Mouse (Mus musculus): ENCODE results near the gene Gm45716.
"Not testable (repeated sequence)": the region's sequence is repeated elsewhere in the genome, so short reads cannot be mapped to it uniquely, and the experiment has no call there.

Gene Gm45716

DNA sequence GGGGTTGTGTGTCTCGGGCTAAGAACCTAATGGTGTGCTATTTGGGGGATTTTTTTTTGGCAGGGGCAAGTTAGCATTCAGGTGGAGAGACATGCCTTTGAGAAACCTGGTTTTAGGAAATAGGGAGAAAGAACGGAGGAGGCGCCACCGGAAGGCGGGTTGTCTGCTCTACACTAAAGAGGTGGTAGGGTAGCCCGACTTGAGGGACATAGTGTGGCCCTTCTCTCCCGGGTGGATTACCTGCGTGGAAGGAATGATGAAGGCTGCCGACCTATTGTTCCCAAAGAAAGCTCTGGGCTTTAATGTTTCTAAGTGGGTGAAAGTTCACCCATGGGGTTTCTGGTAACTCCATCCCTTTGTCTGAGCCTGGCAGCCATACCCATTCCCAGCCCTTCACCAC, 62.7 kb downstream of the Gm45716 start:
- no peak for DNase-seq (ENCODE audit: low read depth)

- no peak for DNase-seq (ENCODE audit: low read depth)
These were observed 63.2 kb downstream of the Gm45716 start for GRCm38 (mm10) chr11:90250730-90251129.

DNA sequence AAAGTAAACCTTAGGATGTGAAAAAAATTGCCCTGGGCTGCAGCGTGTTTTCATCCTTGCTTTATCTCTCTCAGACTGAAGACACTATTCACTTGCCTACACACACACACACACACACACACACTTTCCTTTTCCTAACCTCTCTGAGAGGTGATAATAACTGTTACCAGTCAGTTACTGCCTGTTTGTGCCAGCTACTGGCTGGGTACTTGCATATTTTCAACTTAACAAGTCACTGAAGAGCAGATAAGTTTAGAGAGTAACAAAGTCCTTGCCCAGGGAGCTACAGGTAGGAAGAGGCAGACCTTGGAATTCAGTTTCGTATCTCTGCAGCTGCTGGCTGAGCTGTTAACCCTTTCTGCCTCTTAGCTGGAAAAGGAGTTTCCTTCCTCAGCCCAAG, 64.4 kb downstream of the Gm45716 start:
- no peak for DNase-seq (ENCODE audit: low read depth)

DNA sequence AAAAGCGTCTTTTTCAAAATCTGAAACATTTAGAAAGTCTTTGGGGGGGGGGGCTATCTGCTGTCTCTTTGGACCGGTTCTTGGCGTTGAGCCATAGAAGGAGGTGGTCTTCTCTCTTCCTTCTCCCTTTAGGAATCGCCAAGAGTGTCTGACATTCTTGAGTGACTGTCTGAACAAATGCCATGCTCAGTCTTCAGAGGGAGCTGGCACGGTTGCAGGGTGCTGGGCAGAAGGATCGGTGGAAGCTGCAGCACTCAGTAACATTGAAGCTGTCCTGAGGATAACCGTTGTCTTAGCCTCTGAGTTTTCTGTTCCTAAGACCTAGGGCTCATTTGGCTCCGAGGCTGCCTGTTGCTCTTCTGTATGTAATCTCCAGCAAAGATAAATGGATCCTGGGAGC, 64.9 kb downstream of the Gm45716 start:
- no peak for DNase-seq (ENCODE audit: low read depth)

DNA sequence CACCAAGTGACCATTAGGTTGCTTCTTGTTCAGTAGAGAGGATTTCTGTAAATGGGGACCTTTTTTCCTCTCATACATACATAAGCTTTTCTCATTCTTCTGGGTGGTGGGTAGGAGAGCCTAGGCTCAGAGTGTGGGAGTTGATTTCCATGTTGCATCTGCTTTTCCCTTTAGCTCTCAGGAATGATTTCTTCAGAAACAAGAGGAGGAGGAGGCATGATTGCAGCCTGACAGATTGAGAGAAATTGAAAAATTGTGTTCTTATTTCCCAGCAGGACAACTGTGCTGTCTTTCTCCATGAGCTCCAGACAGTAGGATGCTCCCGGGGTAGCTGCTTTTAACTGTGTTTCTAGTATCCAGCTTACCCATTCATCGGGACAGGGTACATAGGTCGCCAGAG, 67.1 kb downstream of the Gm45716 start:
- no peak for DNase-seq (ENCODE audit: low read depth)

DNA sequence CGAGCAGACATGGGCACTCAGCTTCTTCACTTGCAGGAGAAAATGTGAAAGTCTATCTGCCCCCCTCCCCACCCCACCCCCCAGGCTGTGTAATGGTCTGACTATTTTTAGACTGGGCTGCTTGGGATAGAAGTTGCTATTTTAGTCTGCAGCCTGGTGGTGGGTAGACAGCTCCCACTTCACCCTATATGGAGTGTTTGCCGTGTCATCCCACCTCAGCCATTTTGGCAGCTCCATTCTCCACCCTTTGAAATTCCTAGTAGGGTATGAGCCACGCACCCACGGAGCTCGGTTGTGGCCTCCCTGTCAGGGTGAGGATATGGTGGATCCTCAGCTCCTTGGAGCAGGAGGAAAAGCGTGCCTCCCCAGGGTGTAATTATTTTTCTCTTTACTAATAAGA, 68.2 kb downstream of the Gm45716 start:
- no peak for DNase-seq (ENCODE audit: low read depth)

- no peak for DNase-seq (ENCODE audit: low read depth)
These were observed 69.5 kb downstream of the Gm45716 start for GRCm38 (mm10) chr11:90256833-90257525.

- no peak for DNase-seq (ENCODE audit: low read depth)
These were observed 70.9 kb downstream of the Gm45716 start for GRCm38 (mm10) chr11:90258321-90258927.

DNA sequence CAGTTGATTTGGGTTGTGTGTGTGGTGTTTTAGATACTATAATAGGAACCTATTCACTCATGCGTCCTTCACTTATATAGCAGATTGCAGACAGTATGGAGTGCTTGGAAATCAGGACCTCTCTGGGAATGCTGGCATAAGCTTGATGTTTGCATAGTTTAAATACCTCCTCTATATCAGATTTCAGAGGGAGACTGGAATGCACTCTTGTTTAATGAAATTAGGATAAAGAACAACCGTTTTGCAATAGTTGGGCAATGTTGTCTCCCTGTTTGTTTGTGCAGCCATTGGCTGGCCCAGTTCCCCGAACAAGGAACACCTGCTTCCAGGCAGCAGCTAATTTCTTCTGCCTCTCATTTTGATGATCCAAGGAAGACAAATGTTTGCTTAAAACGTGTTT, 71.6 kb downstream of the Gm45716 start:
- DNase-seq (ENCODE audit: low read depth) = no peak

DNA sequence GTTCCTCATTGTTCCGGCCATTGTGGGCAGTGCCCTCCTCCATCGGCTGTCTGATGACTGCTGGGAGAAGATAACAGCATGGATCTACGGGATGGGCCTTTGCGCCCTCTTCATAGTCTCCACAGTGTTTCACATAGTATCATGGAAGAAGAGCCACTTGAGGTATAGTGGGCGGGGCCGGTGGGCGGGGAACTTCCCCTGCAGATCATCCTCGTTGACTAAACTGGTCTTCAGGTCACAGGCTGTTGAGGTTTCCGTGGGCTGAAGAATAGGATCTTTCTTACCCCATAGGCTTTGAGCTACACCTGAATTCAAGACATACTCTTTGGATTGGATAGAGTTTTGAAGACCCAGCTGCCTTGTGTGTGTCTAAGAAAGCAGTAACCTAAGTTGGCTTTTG, 72.3 kb downstream of the Gm45716 start:
- DNase-seq (ENCODE audit: low read depth) = no peak

DNA sequence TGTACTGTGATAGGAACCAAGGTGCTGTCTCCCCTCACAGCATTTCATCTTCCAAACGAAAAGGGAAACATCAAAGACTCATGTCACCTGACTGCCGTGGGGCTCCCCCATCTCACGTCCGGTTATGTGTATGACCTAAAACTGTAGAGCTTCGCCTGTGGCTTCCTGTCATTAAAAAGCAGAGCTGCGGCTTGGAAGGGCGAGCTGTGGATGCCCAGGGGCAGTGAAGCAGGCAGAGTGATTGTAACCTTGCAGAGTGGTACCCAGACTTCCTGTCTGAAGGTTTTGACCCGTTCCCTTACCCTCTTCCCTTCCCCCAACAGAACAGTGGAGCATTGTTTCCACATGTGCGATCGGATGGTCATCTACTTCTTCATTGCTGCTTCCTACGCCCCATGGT, 76.7 kb downstream of the Gm45716 start:
- no peak for DNase-seq (ENCODE audit: low read depth)

- no peak for DNase-seq (ENCODE audit: low read depth)
These were observed 78.1 kb downstream of the Gm45716 start for GRCm38 (mm10) chr11:90265581-90265980.

- DNase-seq (ENCODE audit: low read depth) = no peak
These were observed 81.5 kb downstream of the Gm45716 start for GRCm38 (mm10) chr11:90268934-90269333.

DNA sequence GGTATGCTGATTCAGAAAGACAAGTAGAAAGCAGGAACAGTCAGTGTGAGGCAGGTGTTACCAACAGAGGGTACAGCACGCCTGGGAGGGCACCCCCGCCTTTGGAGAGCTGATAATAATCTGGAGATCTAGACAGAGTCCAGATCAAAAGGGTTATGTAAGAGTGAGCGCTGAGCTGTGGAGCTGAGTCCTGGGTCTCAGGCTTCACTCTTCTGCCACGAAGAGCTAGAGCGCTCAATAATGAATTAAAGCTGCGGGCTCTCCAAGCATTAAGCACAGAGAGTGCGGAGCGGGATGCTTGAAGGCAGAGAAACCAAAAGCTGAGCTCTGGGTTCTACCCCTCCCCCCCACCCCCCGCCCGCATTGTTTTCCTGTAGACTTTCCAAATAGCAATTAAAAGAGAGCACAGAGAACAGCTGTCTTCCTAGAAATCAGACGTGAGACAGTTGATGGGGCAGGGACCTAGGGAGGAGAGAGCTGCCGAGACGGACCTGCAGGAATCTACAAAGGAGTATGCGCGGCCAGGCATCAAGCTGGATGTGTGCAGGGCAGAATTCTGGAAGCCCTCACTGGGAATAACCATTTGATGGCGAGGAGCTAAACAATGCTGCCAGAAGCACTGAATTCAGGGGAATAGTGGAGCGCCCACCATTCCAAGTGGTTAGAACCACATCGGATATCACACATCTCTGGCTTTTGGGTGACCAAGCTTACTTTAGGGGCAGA, 82.1 kb downstream of the Gm45716 start:
- no peak for DNase-seq (ENCODE audit: low read depth)

- DNase-seq (ENCODE audit: low read depth) = no peak
These were observed 82.8 kb downstream of the Gm45716 start for GRCm38 (mm10) chr11:90270132-90270877.

- no peak for DNase-seq (ENCODE audit: low read depth)
These were observed 86.7 kb downstream of the Gm45716 start for GRCm38 (mm10) chr11:90274187-90274586.

DNA sequence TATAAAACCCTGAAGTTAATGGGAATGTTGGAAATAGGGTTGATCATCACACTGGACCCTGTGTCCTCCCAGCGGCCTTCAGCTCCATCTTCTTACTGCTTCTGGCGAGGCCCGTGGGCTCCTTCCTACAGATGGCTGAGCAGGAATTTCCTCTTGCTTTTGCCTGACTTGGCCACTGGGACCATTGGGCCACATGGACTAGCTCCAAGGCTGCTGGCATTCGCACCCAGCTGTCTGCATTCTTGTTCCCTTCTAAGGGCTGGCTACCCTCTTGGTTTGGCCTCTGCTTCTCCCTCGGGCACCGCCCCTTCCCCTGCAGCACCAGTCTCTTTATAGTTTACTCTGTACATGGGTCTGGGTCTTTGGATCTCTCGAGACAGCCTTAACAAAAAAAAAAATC, 88.2 kb downstream of the Gm45716 start:
- no peak for DNase-seq (ENCODE audit: low read depth)

DNA sequence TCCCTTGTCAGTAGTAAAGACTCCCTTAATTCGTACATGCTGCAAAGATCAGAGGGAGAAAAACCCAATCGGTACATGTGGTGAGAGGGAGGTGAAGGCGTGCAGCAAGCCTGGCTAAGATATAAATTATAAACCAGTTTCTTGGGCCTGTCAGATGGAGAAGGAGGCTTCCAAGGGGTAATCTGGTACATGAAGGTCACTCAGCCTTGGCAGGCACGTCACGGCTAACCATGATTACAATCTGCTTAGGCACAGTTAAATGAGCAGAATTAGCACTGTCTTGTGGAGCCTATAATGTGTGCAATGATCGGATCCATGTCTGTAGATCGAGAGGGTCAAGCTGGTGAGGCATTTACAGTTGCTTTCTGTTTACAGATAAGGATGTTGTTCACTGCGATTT, 88.7 kb downstream of the Gm45716 start:
- no peak for DNase-seq (ENCODE audit: low read depth)

GRCm38 (mm10) chr11:90276561-90276960, 89.1 kb downstream of the Gm45716 start:
- no peak for DNase-seq (ENCODE audit: low read depth)

DNA sequence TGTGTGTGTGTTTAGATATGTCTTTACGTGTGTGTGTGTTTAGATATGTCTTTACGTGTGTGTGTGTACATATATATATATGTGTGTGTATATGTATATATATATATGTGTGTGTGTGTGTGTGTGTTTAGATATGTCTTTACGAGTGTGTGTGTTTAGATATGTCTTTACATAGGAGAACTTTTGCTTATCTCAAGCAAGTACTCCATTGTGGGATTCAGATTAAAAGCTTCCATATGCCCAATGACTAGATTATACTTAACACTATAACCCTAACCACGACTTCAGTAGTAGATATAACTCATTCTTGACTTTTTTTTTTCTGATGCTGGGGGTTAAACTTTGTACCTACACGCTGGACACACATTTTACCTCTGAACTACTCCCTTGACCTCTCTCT, 92.6 kb downstream of the Gm45716 start:
- no peak for DNase-seq (ENCODE audit: low read depth)

- not testable (repeated sequence) for DNase-seq (ENCODE audit: low read depth)
These were observed 94.5 kb downstream of the Gm45716 start for GRCm38 (mm10) chr11:90281943-90282342.

GRCm38 (mm10) chr11:90283159-90283558, 95.7 kb downstream of the Gm45716 start:
- DNase-seq (ENCODE audit: low read depth) = no peak

DNA sequence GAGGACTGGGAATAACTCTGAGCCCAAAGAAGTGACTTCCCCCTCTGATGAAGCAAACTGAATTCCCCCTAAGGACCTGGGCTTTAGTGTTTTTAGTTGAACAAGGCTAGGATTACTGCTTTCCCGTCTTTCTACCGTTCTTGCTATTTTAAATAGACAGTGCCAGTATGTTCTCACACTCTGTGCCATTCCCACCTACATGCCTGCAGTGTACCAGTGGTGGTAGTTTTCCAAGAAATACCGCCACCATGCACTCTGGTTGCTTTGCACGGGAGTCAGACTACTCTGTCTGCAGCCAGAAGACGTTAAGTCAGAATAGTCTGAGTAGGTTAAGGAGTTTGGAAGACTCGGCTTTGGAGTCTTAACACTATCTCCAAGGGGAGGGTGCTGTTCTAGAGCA, 96.1 kb downstream of the Gm45716 start:
- DNase-seq (ENCODE audit: low read depth) = no peak
